12 mouse cellular contexts compared by ENCODE assay signal in genomic region chr9:29433910-29434309, GRCm38 (mm10).
DNase-seq lines count a peak whose midpoint lies in the region; ATAC-seq and TF ChIP-seq lines count a peak whose summit lies in the region.
"Had no signal": no experiment of that assay in that cellular context is flagged by ENCODE, and none has a peak within 500 bp of the region (broad histone marks: within the 10 kb centered on the region; RNA-seq: fewer than 3 reads in every experiment).

No protein-coding gene starts in this region.

- H3K4me1 ChIP-seq in hindbrain, embryonic 10.5 days (replicated peaks) = peaks cover 23% of the 10 kb centered on the region
- H3K4me1 ChIP-seq in hindbrain, embryonic 14.5 days (replicated peaks; ENCODE audit: control insufficient read depth, insufficient read depth, low read length) = peaks cover 23% of the 10 kb centered on the region

- DNase-seq in hindbrain, embryonic 10.5 days (ENCODE audit: low spot score) = peak; percentile 31
- no peak for DNase-seq in hindbrain, embryonic 14.5 days (ENCODE audit: low spot score)
- DNase-seq in brain, embryonic 14.5 days (ENCODE audit: low read depth) = peak; percentile 66
- peak; percentile 52 for DNase-seq in forelimb bud, embryonic 11.5 days (ENCODE audit: low read depth, low spot score)
- peak; percentile 34 for DNase-seq in neural tube, embryonic 10.5 days (ENCODE audit: extremely low spot score, low spot score)
- no peak for DNase-seq in spleen, adult 12 weeks (ENCODE audit: low spot score)
- no peak for DNase-seq in thymus, postnatal 0 days (ENCODE audit: low spot score)
- DNase-seq in ovary, postnatal 10 days (ENCODE audit: low spot score) = no peak
- DNase-seq: kidney, postnatal 36 days; thymus, adult 2 months had no signal

- H3K4me2 ChIP-seq in hindbrain, embryonic 14.5 days (replicated peaks) = no peak overlapping the region
- H3K4me2 ChIP-seq: lung, embryonic 15.5 days had no signal

- no peak for ATAC-seq in hindbrain, embryonic 14.5 days (ENCODE audit: low FRiP score)
- ATAC-seq: CD4-positive, CD25-positive, alpha-beta regulatory T cell, adult 4 months had no signal

- TF ChIP-seq CTCF in brain, embryonic 14.5 days (IDR thresholded peaks at IDR 0.05; ENCODE audit: borderline replicate concordance, extremely low read depth, insufficient read depth, insufficient read length) = no peak

- no peaks in the 10 kb centered on the region for H3K36me3 ChIP-seq in hindbrain, embryonic 10.5 days
- no peaks in the 10 kb centered on the region for H3K36me3 ChIP-seq in hindbrain, embryonic 14.5 days (replicated peaks; ENCODE audit: control insufficient read depth, insufficient read depth)
- H3K36me3 ChIP-seq: lung, embryonic 15.5 days had no signal

- no peak overlapping the region for H3K4me3 ChIP-seq in hindbrain, embryonic 10.5 days
- no peak overlapping the region for H3K4me3 ChIP-seq in hindbrain, embryonic 14.5 days (replicated peaks; ENCODE audit: low read length)
- H3K4me3 ChIP-seq: lung, embryonic 15.5 days had no signal

- peaks cover 22% of the 10 kb centered on the region for H3K27me3 ChIP-seq in hindbrain, embryonic 10.5 days (ENCODE audit: insufficient read depth, poor library complexity, severe bottlenecking)
- no peaks in the 10 kb centered on the region for H3K27me3 ChIP-seq in hindbrain, embryonic 14.5 days (ENCODE audit: control insufficient read depth, insufficient read depth, low read length)
- H3K27me3 ChIP-seq: lung, embryonic 15.5 days had no signal

- WGBS in hindbrain, embryonic 10.5 days = 5% methylated on average over 4 of the region's 4 CpGs
- 3% methylated on average over 4 of the region's 4 CpGs for WGBS in hindbrain, embryonic 14.5 days

- no peak overlapping the region for H3K9ac ChIP-seq in hindbrain, embryonic 14.5 days
- H3K9ac ChIP-seq: lung, embryonic 15.5 days had no signal

- H3K9me3 ChIP-seq in hindbrain, embryonic 10.5 days = no peaks in the 10 kb centered on the region
- H3K9me3 ChIP-seq in hindbrain, embryonic 14.5 days (ENCODE audit: control insufficient read depth, low read length) = no peaks in the 10 kb centered on the region
- H3K9me3 ChIP-seq: lung, embryonic 15.5 days had no signal

- peak overlapping the region; percentile 59; the same call in 1 of the 2 replicates for H3K27ac ChIP-seq in hindbrain, embryonic 10.5 days
- H3K27ac ChIP-seq in hindbrain, embryonic 14.5 days = no peak overlapping the region
- H3K27ac ChIP-seq: lung, embryonic 15.5 days had no signal

- TF ChIP-seq POLR2A in brain, embryonic 14.5 days (IDR thresholded peaks at IDR 0.05; ENCODE audit: borderline replicate concordance, extremely low read depth, insufficient read depth, insufficient read length, poor library complexity, severe bottlenecking) = no peak

Comparison
In these comparisons a context has a peak if more than half of its experiments do, and no peak if none do; other contexts are left out.
1. DNase-seq: peak in hindbrain, embryonic 10.5 days (single experiment), brain, embryonic 14.5 days (single experiment), forelimb bud, embryonic 11.5 days (single experiment) and neural tube, embryonic 10.5 days (single experiment); none in hindbrain, embryonic 14.5 days (single experiment), spleen, adult 12 weeks (single experiment), thymus, postnatal 0 days (single experiment) and ovary, postnatal 10 days (single experiment).